Mouse (Mus musculus) midbrain, embryonic 14.5 days (tissue): Measurements from ENCODE around the gene Rtp3. TPM values are rescaled to one million over a fixed set of nuclear protein-coding genes. Genes with fewer than 3 reads are reported as not detected.

Source experiments
- ATAC-seq: fragments of 200-750 bp; cut with Nextera tagmentation; 2 replicates; pipeline ENCODE4 v1.8.0; 2017; ENCODE audit warnings: moderate number of reproducible peaks, moderate library complexity; ENCODE audit not compliant: low FRiP score, low TSS enrichment
- DNase-seq: peaks from one replicate; pipeline ENCODE4 v3.0.0-alpha.2; 2015
- H3K27ac ChIP-seq: fragments of 300-500 bp; sonication (generic); replicated peaks from 2 replicates; pipeline ENCODE4 v1.5.1; 2014; ENCODE audit warnings: mild to moderate bottlenecking, low read depth, low read length, moderate library complexity
- H3K27me3 ChIP-seq: fragments of 300-500 bp; sonication (generic); 2 replicates; pipeline ENCODE4 v1.6.1; 2014; ENCODE audit warnings: low read length, control low read depth, mixed read lengths; ENCODE audit not compliant: control insufficient read depth, insufficient read depth
- H3K36me3 ChIP-seq: fragments of 300-500 bp; sonication (generic); 2 replicates; pipeline ENCODE4 v1.6.1; 2014; ENCODE audit warnings: low read length, control low read depth; ENCODE audit not compliant: control insufficient read depth, insufficient read depth
- H3K4me1 ChIP-seq: fragments of 300-500 bp; sonication (generic); 2 replicates; pipeline ENCODE4 v1.6.1; 2014; ENCODE audit warnings: mild to moderate bottlenecking, antibody characterized with exemption, low read length, control low read depth; ENCODE audit not compliant: control insufficient read depth, insufficient read depth
- H3K4me2 ChIP-seq: fragments of 300-500 bp; sonication (generic); 2 replicates; pipeline ENCODE4 v1.6.1; 2014; ENCODE audit warnings: mild to moderate bottlenecking, low read length, moderate library complexity
- H3K4me3 ChIP-seq: fragments of 300-500 bp; sonication (generic); replicated peaks from 2 replicates; pipeline ENCODE4 v1.5.1; 2014; ENCODE audit warnings: low read depth, low read length
- H3K9ac ChIP-seq: fragments of 300-500 bp; sonication (generic); replicated peaks from 2 replicates; pipeline ENCODE4 v1.6.1; 2014; ENCODE audit warnings: mild to moderate bottlenecking, low read length, moderate library complexity
- H3K9me3 ChIP-seq: fragments of 300-500 bp; sonication (generic); 2 replicates; pipeline ENCODE4 v1.6.1; 2016; ENCODE audit warnings: low read length, control low read depth, mixed read lengths; ENCODE audit not compliant: control insufficient read depth
- WGBS: fragments of 180-500 bp; shearing (Covaris S2); extraction: QIAGEN DNeasy Blood & Tissue Kit; methylation state at CpG from one replicate; pipeline ENCODE4 v1.1.7; 2014; 5-methylcytosine and 5-hydroxymethylcytosine counted together
- polyA plus RNA-seq: library from polyadenylated mRNA; unstranded; fragments of >200 nt; fragmentation: Nextera tagmentation; extraction: Ambion mirVana; gene quantifications from 2 replicates; pipeline ENCODE4 v1.2.1, GENCODE M21; 2014

Gene Rtp3
- polyA plus RNA-seq, 1 experiment from 2014 or later, result not detected

GRCm38 (mm10) chr9:110953550-110954461, 36.6 kb downstream of the Rtp3 start:
- ATAC-seq, result peak; percentile 76
- H3K9ac ChIP-seq, result peak overlapping the region; percentile 57
- peaks cover 7% of the 10 kb centered on the region; the same call in 1 of the 2 replicates for H3K4me1 ChIP-seq
- DNase-seq, result peak; percentile 91
- H3K36me3 ChIP-seq, result no peaks in the 10 kb centered on the region
- peak overlapping the region; percentile 75 for H3K27ac ChIP-seq
- H3K9me3 ChIP-seq, result no peaks in the 10 kb centered on the region
- H3K4me3 ChIP-seq, result peak overlapping the region; percentile 51
- peak overlapping the region; percentile 89 for H3K4me2 ChIP-seq
- under 1% methylated on average over 44 of the region's 44 CpGs for WGBS
- no peaks in the 10 kb centered on the region for H3K27me3 ChIP-seq

GRCm38 (mm10) chr9:110952931-110953549, 37.3 kb downstream of the Rtp3 start:
- Histone ChIP-seq H3K9me3 (no peaks in the 10 kb centered on the region), H3K4me1 (peaks cover 7% of the 10 kb centered on the region; the same call in 1 of the 2 replicates), H3K27ac (peak overlapping the region; percentile 75), H3K4me2 (peak overlapping the region; percentile 89), H3K27me3 (no peaks in the 10 kb centered on the region), H3K4me3 (peak overlapping the region; percentile 51), H3K9ac (peak overlapping the region; percentile 57; the same call in 1 of the 2 replicates), H3K36me3 (no peaks in the 10 kb centered on the region)
- ATAC-seq (no peak), DNase-seq (no peak)
- WGBS, result 45% methylated on average over 5 of the region's 5 CpGs

GRCm38 (mm10) chr9:110952398-110952797, 38.0 kb downstream of the Rtp3 start:
- 62% methylated on average over 6 of the region's 6 CpGs for WGBS
- Histone ChIP-seq H3K9ac (no peak overlapping the region), H3K9me3 (no peaks in the 10 kb centered on the region), H3K4me1 (peaks cover 11% of the 10 kb centered on the region; the same call in 1 of the 2 replicates), H3K27ac (no peak overlapping the region), H3K4me2 (no peak overlapping the region), H3K4me3 (no peak overlapping the region), H3K27me3 (no peaks in the 10 kb centered on the region; the same call in 1 of the 2 replicates), H3K36me3 (no peaks in the 10 kb centered on the region)
- DNase-seq, result no peak
- no peak for ATAC-seq

GRCm38 (mm10) chr9:110951866-110952265, 38.5 kb downstream of the Rtp3 start:
- Histone ChIP-seq H3K9me3 (no peaks in the 10 kb centered on the region), H3K4me2 (no peak overlapping the region), H3K9ac (no peak overlapping the region), H3K27me3 (no peaks in the 10 kb centered on the region; the same call in 1 of the 2 replicates), H3K27ac (no peak overlapping the region), H3K4me3 (no peak overlapping the region), H3K36me3 (no peaks in the 10 kb centered on the region), H3K4me1 (peaks cover 16% of the 10 kb centered on the region; the same call in 1 of the 2 replicates)
- ATAC-seq (no peak), DNase-seq (no peak)
- WGBS, result 97% methylated on average over 13 of the region's 13 CpGs

GRCm38 (mm10) chr9:110951397-110951796, 39.0 kb downstream of the Rtp3 start, which contains the start of gene Lrrc2:
TSS of gene Lrrc2 (plus strand) at chr9:110951545.
- Histone ChIP-seq H3K36me3 (no peaks in the 10 kb centered on the region), H3K27me3 (no peaks in the 10 kb centered on the region; the same call in 1 of the 2 replicates), H3K4me3 (no peak within 1 kb of the TSS), H3K9me3 (no peaks in the 10 kb centered on the region), H3K4me1 (peaks cover 16% of the 10 kb centered on the region; the same call in 1 of the 2 replicates), H3K4me2 (no peak within 1 kb of the TSS), H3K27ac (no peak within 1 kb of the TSS), H3K9ac (no peak within 1 kb of the TSS)
- ATAC-seq, result no peak
- 91% methylated on average over 11 of the region's 11 CpGs for WGBS
- DNase-seq, result no peak

- Histone ChIP-seq H3K36me3 (no peaks in the 10 kb centered on the region), H3K27me3 (peaks cover 12% of the 10 kb centered on the region), H3K27ac (no peak overlapping the region), H3K4me1 (peaks cover 16% of the 10 kb centered on the region; the same call in 1 of the 2 replicates), H3K4me3 (no peak overlapping the region), H3K9me3 (no peaks in the 10 kb centered on the region), H3K4me2 (no peak overlapping the region), H3K9ac (no peak overlapping the region)
- DNase-seq (no peak), ATAC-seq (no peak)
- WGBS, result 95% methylated on average over 3 of the region's 3 CpGs
Measured at GRCm38 (mm10) chr9:110950109-110950508, 40.3 kb downstream of the Rtp3 start.

GRCm38 (mm10) chr9:110948813-110949310, 41.5 kb downstream of the Rtp3 start:
- WGBS, result 60% methylated on average over 8 of the region's 8 CpGs
- ATAC-seq (no peak), DNase-seq (no peak)
- no peak overlapping the region for H3K9ac ChIP-seq
- no peak overlapping the region for H3K4me3 ChIP-seq
- no peak overlapping the region for H3K4me2 ChIP-seq
- H3K27ac ChIP-seq, result no peak overlapping the region
- H3K4me1 ChIP-seq, result peaks cover 16% of the 10 kb centered on the region; the same call in 1 of the 2 replicates
- H3K36me3 ChIP-seq, result no peaks in the 10 kb centered on the region
- H3K9me3 ChIP-seq, result no peaks in the 10 kb centered on the region
- H3K27me3 ChIP-seq, result peaks cover 24% of the 10 kb centered on the region

GRCm38 (mm10) chr9:110947900-110948299, 42.5 kb downstream of the Rtp3 start:
- no peak for ATAC-seq
- WGBS, result 20% methylated on average over 6 of the region's 6 CpGs
- no peaks in the 10 kb centered on the region for H3K36me3 ChIP-seq
- H3K4me2 ChIP-seq, result no peak overlapping the region
- H3K4me1 ChIP-seq, result peaks cover 10% of the 10 kb centered on the region; the same call in 1 of the 2 replicates
- H3K9me3 ChIP-seq, result no peaks in the 10 kb centered on the region
- no peak for DNase-seq
- no peak overlapping the region for H3K27ac ChIP-seq
- no peak overlapping the region for H3K9ac ChIP-seq
- no peak overlapping the region for H3K4me3 ChIP-seq
- peaks cover 25% of the 10 kb centered on the region for H3K27me3 ChIP-seq
